Mouse (Mus musculus): ENCODE results near the gene Taar7b. TPM values are rescaled to one million over a fixed set of nuclear protein-coding genes. Genes with fewer than 3 reads are reported as not detected.

The Taar7b gene
- polyA plus RNA-seq, 1 experiment: not detected

- Histone ChIP-seq H3K9me3 (replicated peaks; ENCODE audit: control insufficient read depth, insufficient read depth, low read length, poor library complexity, severe bottlenecking) (no peaks in the 10 kb centered on the region), H3K27ac (ENCODE audit: insufficient read depth, low read length) (no peak within 1 kb of the TSS), H3K4me1 (ENCODE audit: control insufficient read depth, insufficient read depth, low read length) (no peaks in the 10 kb centered on the region), H3K9ac (ENCODE audit: low read depth, poor library complexity, severe bottlenecking) (no peak within 1 kb of the TSS), H3K27me3 (ENCODE audit: control insufficient read depth, insufficient read depth, low read length, poor library complexity, severe bottlenecking) (no peaks in the 10 kb centered on the region), H3K4me3 (ENCODE audit: low read depth, low read length) (no peak within 1 kb of the TSS), H3K36me3 (ENCODE audit: control insufficient read depth, insufficient read depth, low read length, poor library complexity, severe bottlenecking) (no peaks in the 10 kb centered on the region)
- TF ChIP-seq CTCF (IDR thresholded peaks at IDR 0.05; ENCODE audit: low read depth, low read length) (no peak), EP300 (IDR thresholded peaks at IDR 0.05; ENCODE audit: insufficient read depth, low read depth, low read length) (no peak), POLR2A (IDR thresholded peaks at IDR 0.05; ENCODE audit: insufficient read depth, low read length) (no peak)
Measured at GRCm38 (mm10) chr10:24037314-24037713, 37.6 kb downstream of the Taar7b start, which contains the start of gene Taar7e. Taar7e (plus strand) TSS chr10:24037614.

DNA sequence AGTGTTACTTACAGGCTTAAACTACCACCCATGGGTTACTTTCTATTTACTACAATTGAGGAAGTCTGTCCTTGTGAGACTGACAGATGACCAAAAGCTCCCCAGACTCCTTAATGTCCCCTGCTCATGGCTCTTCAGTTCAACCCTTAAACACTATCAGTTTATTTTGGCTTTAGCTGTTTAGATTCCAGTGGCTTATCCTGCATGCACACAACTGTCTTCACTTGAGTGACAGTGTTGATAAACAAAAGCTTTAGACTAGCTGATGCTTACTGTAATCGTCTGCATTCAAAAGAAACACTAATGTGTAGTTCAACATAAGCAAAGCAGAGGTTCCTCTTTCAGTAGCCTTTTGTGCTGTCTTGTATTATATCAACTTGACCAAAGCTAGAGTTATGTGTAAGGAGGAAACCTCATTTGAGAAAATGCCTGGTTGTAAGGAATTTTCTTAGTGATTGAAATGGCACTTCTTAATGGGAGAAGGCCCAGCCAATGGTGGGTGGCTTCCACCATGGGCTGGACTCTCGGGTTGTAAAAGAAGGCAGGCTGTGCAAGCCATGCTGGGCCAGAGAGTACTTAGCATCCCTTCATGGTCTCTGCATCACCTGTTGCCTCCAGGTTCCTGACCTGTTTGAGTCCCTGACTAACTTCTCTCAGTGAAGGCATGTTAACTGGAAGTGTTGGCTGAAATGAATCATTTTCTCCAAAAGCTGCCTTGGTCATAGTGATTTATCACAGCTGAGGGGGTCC is 40.6 kb downstream of the Taar7b start:
- Histone ChIP-seq H3K27me3 (ENCODE audit: control insufficient read depth, insufficient read depth, low read length, poor library complexity, severe bottlenecking) (no peaks in the 10 kb centered on the region), H3K4me3 (ENCODE audit: low read depth, low read length) (no peak overlapping the region), H3K9ac (ENCODE audit: low read depth, poor library complexity, severe bottlenecking) (no peak overlapping the region), H3K27ac (ENCODE audit: insufficient read depth, low read length) (no peak overlapping the region), H3K4me1 (ENCODE audit: control insufficient read depth, insufficient read depth, low read length) (no peaks in the 10 kb centered on the region), H3K36me3 (ENCODE audit: control insufficient read depth, insufficient read depth, low read length, poor library complexity, severe bottlenecking) (no peaks in the 10 kb centered on the region), H3K9me3 (replicated peaks; ENCODE audit: control insufficient read depth, insufficient read depth, low read length, poor library complexity, severe bottlenecking) (no peaks in the 10 kb centered on the region)
- TF ChIP-seq EP300 (IDR thresholded peaks at IDR 0.05; ENCODE audit: insufficient read depth, low read depth, low read length) (no peak), CTCF (IDR thresholded peaks at IDR 0.05; ENCODE audit: low read depth, low read length) (no peak), POLR2A (IDR thresholded peaks at IDR 0.05; ENCODE audit: insufficient read depth, low read length) (no peak)

DNA sequence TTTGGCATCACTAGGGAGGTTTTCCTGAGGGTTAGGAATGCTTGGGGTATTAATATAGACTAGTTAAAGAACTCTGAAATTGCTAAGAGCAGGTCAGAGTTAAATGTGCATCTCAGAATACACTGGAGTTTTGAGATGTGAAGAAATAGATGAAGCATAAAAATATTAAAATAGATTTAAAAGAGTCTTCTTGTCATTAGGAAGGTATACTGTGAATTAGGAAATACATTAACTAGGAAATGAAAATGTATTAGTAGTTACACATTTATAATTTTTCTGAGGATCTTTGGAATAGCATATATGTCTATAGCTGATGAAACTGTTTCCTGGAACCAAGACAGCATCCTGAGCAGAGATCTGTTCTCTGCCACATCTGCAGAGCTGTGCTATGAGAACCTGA is 49.5 kb downstream of the Taar7b start, which contains the start of gene Taar7f:
Gene Taar7f (plus strand): TSS at position 301 of the 400 bp plus-strand sequence.
- H3K36me3 ChIP-seq (ENCODE audit: control insufficient read depth, insufficient read depth, low read length, poor library complexity, severe bottlenecking): no peaks in the 10 kb centered on the region
- TF ChIP-seq CTCF (IDR thresholded peaks at IDR 0.05; ENCODE audit: low read depth, low read length): no peak
- TF ChIP-seq POLR2A (IDR thresholded peaks at IDR 0.05; ENCODE audit: insufficient read depth, low read length): no peak
- no peak for TF ChIP-seq EP300 (IDR thresholded peaks at IDR 0.05; ENCODE audit: insufficient read depth, low read depth, low read length)
- no peaks in the 10 kb centered on the region for H3K4me1 ChIP-seq (ENCODE audit: control insufficient read depth, insufficient read depth, low read length)
- no peak within 1 kb of the TSS for H3K9ac ChIP-seq (ENCODE audit: low read depth, poor library complexity, severe bottlenecking)
- no peaks in the 10 kb centered on the region for H3K9me3 ChIP-seq (replicated peaks; ENCODE audit: control insufficient read depth, insufficient read depth, low read length, poor library complexity, severe bottlenecking)
- no peak within 1 kb of the TSS for H3K4me3 ChIP-seq (ENCODE audit: low read depth, low read length)
- H3K27ac ChIP-seq (ENCODE audit: insufficient read depth, low read length): no peak within 1 kb of the TSS
- H3K27me3 ChIP-seq (ENCODE audit: control insufficient read depth, insufficient read depth, low read length, poor library complexity, severe bottlenecking): no peaks in the 10 kb centered on the region

Other genes starting within 250 kb of the Taar7b start
- gene Rps12, start 212.7 kb upstream of the Taar7b start, polyA plus RNA-seq (2011; ENCODE audit: insufficient read depth, insufficient read length, low read depth, missing spikeins): 316 and 459 TPM in 2 replicates
- gene Slc18b1, start 203.0 kb upstream of the Taar7b start, polyA plus RNA-seq (2011; ENCODE audit: insufficient read depth, insufficient read length, low read depth, missing spikeins): 2.9 and 3.4 TPM in 2 replicates
- gene Vnn3, start 148.5 kb upstream of the Taar7b start, polyA plus RNA-seq (2011; ENCODE audit: insufficient read depth, insufficient read length, low read depth, missing spikeins): not detected in 2 replicates
- 13.0 and 13.5 TPM in 2 replicates for gene Vnn1, start 105.3 kb upstream of the Taar7b start, polyA plus RNA-seq (2011; ENCODE audit: insufficient read depth, insufficient read length, low read depth, missing spikeins)
- gene Taar1, start 79.6 kb upstream of the Taar7b start, polyA plus RNA-seq (2011; ENCODE audit: insufficient read depth, insufficient read length, low read depth, missing spikeins): not detected in 2 replicates
- gene Taar2, start 61.4 kb upstream of the Taar7b start, polyA plus RNA-seq (2011; ENCODE audit: insufficient read depth, insufficient read length, low read depth, missing spikeins): not detected in 2 replicates
- gene Taar3, start 50.4 kb upstream of the Taar7b start, polyA plus RNA-seq (2011; ENCODE audit: insufficient read depth, insufficient read length, low read depth, missing spikeins): not detected in 2 replicates
- gene Taar4, start 39.4 kb upstream of the Taar7b start, polyA plus RNA-seq (2011; ENCODE audit: insufficient read depth, insufficient read length, low read depth, missing spikeins): not detected in 2 replicates
- gene Taar5, start 29.2 kb upstream of the Taar7b start, polyA plus RNA-seq (2011; ENCODE audit: insufficient read depth, insufficient read length, low read depth, missing spikeins): not detected in 2 replicates
- not detected in 2 replicates for gene Taar6, start 14.3 kb upstream of the Taar7b start, polyA plus RNA-seq (2011; ENCODE audit: insufficient read depth, insufficient read length, low read depth, missing spikeins)
- not detected in 2 replicates for gene Taar7a, start 6.5 kb upstream of the Taar7b start, polyA plus RNA-seq (2011; ENCODE audit: insufficient read depth, insufficient read length, low read depth, missing spikeins)
- gene Taar7d, start 27.3 kb downstream of the Taar7b start, polyA plus RNA-seq (2011; ENCODE audit: insufficient read depth, insufficient read length, low read depth, missing spikeins): not detected in 2 replicates
- gene Taar7e, start 37.7 kb downstream of the Taar7b start, polyA plus RNA-seq (2011; ENCODE audit: insufficient read depth, insufficient read length, low read depth, missing spikeins): not detected in 2 replicates
- gene Taar7f, start 49.6 kb downstream of the Taar7b start, polyA plus RNA-seq (2011; ENCODE audit: insufficient read depth, insufficient read length, low read depth, missing spikeins): not detected in 2 replicates
- not detected in 2 replicates for gene Taar8a, start 76.6 kb downstream of the Taar7b start, polyA plus RNA-seq (2011; ENCODE audit: insufficient read depth, insufficient read length, low read depth, missing spikeins)
- gene Taar8b, start 92.4 kb downstream of the Taar7b start, polyA plus RNA-seq (2011; ENCODE audit: insufficient read depth, insufficient read length, low read depth, missing spikeins): not detected in 2 replicates
- not detected in 2 replicates for gene Taar8c, start 102.0 kb downstream of the Taar7b start, polyA plus RNA-seq (2011; ENCODE audit: insufficient read depth, insufficient read length, low read depth, missing spikeins)
- not detected in 2 replicates for gene Taar9, start 109.6 kb downstream of the Taar7b start, polyA plus RNA-seq (2011; ENCODE audit: insufficient read depth, insufficient read length, low read depth, missing spikeins)
- gene Stx7, start 149.4 kb downstream of the Taar7b start, polyA plus RNA-seq (2011; ENCODE audit: insufficient read depth, insufficient read length, low read depth, missing spikeins): 78.3 and 99.4 TPM in 2 replicates
- 8.8 and 8.9 TPM in 2 replicates for gene Moxd1, start 223.6 kb downstream of the Taar7b start, polyA plus RNA-seq (2011; ENCODE audit: insufficient read depth, insufficient read length, low read depth, missing spikeins)